Mouse (Mus musculus): Measurements from ENCODE around the gene Pdss1. TPM values are rescaled to one million over a fixed set of nuclear protein-coding genes. Genes with fewer than 3 reads are reported as not detected.
A peak's percentile ranks its signal among the peaks of the same experiment; 100 is the strongest.
"Not testable (repeated sequence)": the region's sequence is repeated elsewhere in the genome, so short reads cannot be mapped to it uniquely, and the experiment has no call there.

Gene Pdss1
- polyA plus RNA-seq, 2 experiments: 8.8 to 14.0 TPM

GRCm38 (mm10) chr2:22864394-22865037, 30.8 kb upstream of the Pdss1 start:
- not testable (repeated sequence) for H3K4me1 ChIP-seq (replicated peaks; ENCODE audit: control insufficient read depth in 2 of 2, insufficient read depth in 2 of 2, low read length in 1 of 2); H3K4me2 ChIP-seq (ENCODE audit: low read depth); H3K9ac ChIP-seq (replicated peaks); H3K4me3 ChIP-seq (ENCODE audit: insufficient read depth in 1 of 2, low read depth in 2 of 2, low read length in 2 of 2); H3K9me3 ChIP-seq (ENCODE audit: control insufficient read depth, low read length); H3K27ac ChIP-seq; H3K27me3 ChIP-seq (ENCODE audit: control insufficient read depth, insufficient read depth, low read length); H3K36me3 ChIP-seq (replicated peaks; ENCODE audit: control insufficient read depth, insufficient read depth, low read depth)
- DNase-seq (ENCODE audit: low read depth in 3 of 3, low spot score in 3 of 3) (peak; percentile 3 to 35 (median 10)), ATAC-seq (ENCODE audit: insufficient read depth) (peak; percentile 47; the same call in 1 of the 2 replicates)
- WGBS (ENCODE audit: insufficient replicate concordance): 5% methylated on average over 6 of the region's 6 CpGs
- TF ChIP-seq CTCF (IDR thresholded peaks at IDR 0.05; ENCODE audit: low read depth): peak; percentile 88

DNA sequence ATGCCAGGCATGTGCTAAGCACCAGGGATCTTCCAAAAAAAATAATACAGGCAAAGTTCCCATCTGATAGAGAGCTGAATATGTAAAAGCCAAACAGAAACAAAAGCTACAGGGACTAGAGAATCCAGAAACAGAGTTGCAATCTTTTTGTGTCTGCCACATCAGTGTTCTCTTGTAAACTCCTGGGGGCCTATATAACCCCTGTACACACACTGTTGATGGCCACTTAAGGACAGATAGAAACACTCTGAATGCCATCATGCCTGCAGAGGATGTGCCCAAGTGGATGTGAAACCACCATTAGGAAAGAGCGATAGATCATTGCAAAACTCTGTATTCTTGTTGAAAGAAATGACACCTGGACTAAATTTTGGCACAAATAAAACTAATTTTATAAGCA, 29.5 kb upstream of the Pdss1 start:
- Histone ChIP-seq H3K36me3 (replicated peaks; ENCODE audit: control insufficient read depth, insufficient read depth, low read depth) (peaks cover under 1% of the 10 kb centered on the region), H3K4me2 (ENCODE audit: low read depth) (no peak overlapping the region), H3K4me1 (replicated peaks; ENCODE audit: control insufficient read depth in 2 of 2, insufficient read depth in 2 of 2, low read length in 1 of 2) (no peaks in the 10 kb centered on the region), H3K27me3 (ENCODE audit: control insufficient read depth, insufficient read depth, low read length) (no peaks in the 10 kb centered on the region), H3K9ac (replicated peaks) (no peak overlapping the region), H3K4me3 (ENCODE audit: insufficient read depth in 1 of 2, low read depth in 2 of 2, low read length in 2 of 2) (no peak overlapping the region), H3K9me3 (ENCODE audit: control insufficient read depth, low read length) (no peaks in the 10 kb centered on the region), H3K27ac (no peak overlapping the region)
- WGBS (ENCODE audit: insufficient replicate concordance): 85% methylated on average over 1 of the region's 1 CpGs
- TF ChIP-seq CTCF (IDR thresholded peaks at IDR 0.05; ENCODE audit: low read depth): no peak
- no peak for TF ChIP-seq EP300 (IDR thresholded peaks at IDR 0.05; ENCODE audit: low read depth)
- ATAC-seq (ENCODE audit: insufficient read depth): no peak
- no peak for DNase-seq (ENCODE audit: low read depth in 3 of 3, low spot score in 3 of 3)

DNA sequence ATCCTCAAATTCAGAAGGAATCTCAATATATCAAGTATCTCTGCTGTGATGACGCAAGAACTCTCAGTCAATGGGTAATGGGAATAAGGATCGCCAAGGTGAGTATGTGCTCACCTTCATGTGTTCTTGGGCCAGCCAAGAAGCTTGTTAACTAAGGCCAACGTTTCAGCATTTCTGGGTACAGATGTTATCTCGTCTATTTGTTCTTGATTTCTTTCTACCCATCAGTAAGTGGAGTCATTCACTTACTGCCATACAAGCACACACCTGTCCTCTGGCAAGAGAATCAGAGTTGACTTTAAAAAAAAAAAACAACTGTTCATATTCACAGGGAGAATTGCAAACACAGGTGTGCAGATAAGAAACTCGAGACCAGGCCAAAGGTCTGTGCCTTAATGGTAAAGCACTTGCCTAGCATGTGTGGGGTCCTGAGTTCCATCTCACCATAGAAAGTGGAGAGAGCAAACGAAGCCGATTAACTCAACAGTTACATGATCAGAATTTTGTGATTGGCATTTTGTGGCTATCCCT, 28.4 kb upstream of the Pdss1 start:
- Histone ChIP-seq H3K4me2 (ENCODE audit: low read depth) (no peak overlapping the region), H3K36me3 (replicated peaks; ENCODE audit: control insufficient read depth, insufficient read depth, low read depth) (peaks cover 8% of the 10 kb centered on the region), H3K27ac (no peak overlapping the region), H3K27me3 (ENCODE audit: control insufficient read depth, insufficient read depth, low read length) (no peaks in the 10 kb centered on the region), H3K4me1 (replicated peaks; ENCODE audit: control insufficient read depth in 2 of 2, insufficient read depth in 2 of 2, low read length in 1 of 2) (no peaks in the 10 kb centered on the region), H3K9ac (replicated peaks) (no peak overlapping the region), H3K4me3 (ENCODE audit: insufficient read depth in 1 of 2, low read depth in 2 of 2, low read length in 2 of 2) (no peak overlapping the region), H3K9me3 (ENCODE audit: control insufficient read depth, low read length) (no peaks in the 10 kb centered on the region)
- ATAC-seq (ENCODE audit: insufficient read depth) (no peak), DNase-seq (ENCODE audit: low read depth in 3 of 3, low spot score in 3 of 3) (no peak)
- 66% methylated on average over 7 of the region's 7 CpGs for WGBS (ENCODE audit: insufficient replicate concordance)
- TF ChIP-seq CTCF (IDR thresholded peaks at IDR 0.05; ENCODE audit: low read depth) (no peak), EP300 (IDR thresholded peaks at IDR 0.05; ENCODE audit: low read depth) (no peak)

DNA sequence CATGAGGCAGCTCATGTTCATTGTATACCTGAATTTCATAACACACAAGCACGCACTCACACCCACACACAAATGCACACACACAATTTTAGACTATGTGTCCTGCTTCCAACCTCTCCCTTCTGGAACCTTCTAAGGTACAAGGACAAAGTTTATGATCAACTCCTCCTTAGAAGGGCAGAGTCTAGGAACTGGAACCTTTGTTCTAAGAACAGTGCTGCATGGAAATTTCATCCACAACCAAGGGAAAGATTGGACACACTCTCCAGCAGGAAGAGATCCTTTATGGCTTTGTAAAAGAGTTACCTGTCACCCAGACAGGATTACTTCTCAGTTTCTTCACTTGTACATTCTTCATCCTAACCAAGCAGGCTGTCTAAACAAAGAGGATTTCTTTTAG, 22.2 kb upstream of the Pdss1 start:
- Histone ChIP-seq H3K27me3 (ENCODE audit: control insufficient read depth, insufficient read depth, low read length) (no peaks in the 10 kb centered on the region), H3K4me2 (ENCODE audit: low read depth) (no peak overlapping the region), H3K4me3 (ENCODE audit: insufficient read depth in 1 of 2, low read depth in 2 of 2, low read length in 2 of 2) (no peak overlapping the region), H3K36me3 (replicated peaks; ENCODE audit: control insufficient read depth, insufficient read depth, low read depth) (peaks cover 8% of the 10 kb centered on the region), H3K27ac (no peak overlapping the region), H3K9me3 (ENCODE audit: control insufficient read depth, low read length) (no peaks in the 10 kb centered on the region), H3K4me1 (replicated peaks; ENCODE audit: control insufficient read depth in 2 of 2, insufficient read depth in 2 of 2, low read length in 1 of 2) (no peaks in the 10 kb centered on the region), H3K9ac (replicated peaks) (no peak overlapping the region)
- 82% methylated on average over 1 of the region's 1 CpGs for WGBS (ENCODE audit: insufficient replicate concordance)
- TF ChIP-seq CTCF (IDR thresholded peaks at IDR 0.05; ENCODE audit: low read depth): no peak
- no peak for TF ChIP-seq EP300 (IDR thresholded peaks at IDR 0.05; ENCODE audit: low read depth)
- no peak for DNase-seq (ENCODE audit: low read depth in 3 of 3, low spot score in 3 of 3)
- ATAC-seq (ENCODE audit: insufficient read depth): no peak

DNA sequence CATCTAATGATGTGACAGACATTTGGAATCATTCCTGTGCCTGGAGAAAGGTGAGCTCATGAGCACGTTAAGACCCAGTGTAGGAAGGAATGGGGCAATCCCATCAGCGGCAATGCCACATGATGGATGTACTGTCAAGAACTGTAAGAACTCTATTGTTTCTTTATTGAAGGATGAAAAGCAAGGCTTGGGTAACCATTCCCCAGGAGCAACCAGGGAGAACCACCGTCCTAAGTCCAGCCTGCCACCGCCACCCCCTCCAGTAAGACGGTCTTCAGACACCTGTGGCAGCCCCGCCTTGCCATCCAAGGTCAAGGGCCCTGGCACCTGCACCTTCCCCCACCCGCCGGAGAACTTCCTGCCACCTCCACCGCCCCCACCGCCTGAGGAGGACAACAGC, 20.7 kb upstream of the Pdss1 start:
- Histone ChIP-seq H3K4me3 (ENCODE audit: insufficient read depth in 1 of 2, low read depth in 2 of 2, low read length in 2 of 2) (no peak overlapping the region), H3K27ac (no peak overlapping the region), H3K4me2 (ENCODE audit: low read depth) (no peak overlapping the region), H3K9ac (replicated peaks) (no peak overlapping the region), H3K36me3 (replicated peaks; ENCODE audit: control insufficient read depth, insufficient read depth, low read depth) (peaks cover 8% of the 10 kb centered on the region), H3K4me1 (replicated peaks; ENCODE audit: control insufficient read depth in 2 of 2, insufficient read depth in 2 of 2, low read length in 1 of 2) (no peaks in the 10 kb centered on the region), H3K9me3 (ENCODE audit: control insufficient read depth, low read length) (no peaks in the 10 kb centered on the region), H3K27me3 (ENCODE audit: control insufficient read depth, insufficient read depth, low read length) (no peaks in the 10 kb centered on the region)
- DNase-seq (ENCODE audit: low read depth in 3 of 3, low spot score in 3 of 3): no peak
- TF ChIP-seq CTCF (IDR thresholded peaks at IDR 0.05; ENCODE audit: low read depth) (no peak), EP300 (IDR thresholded peaks at IDR 0.05; ENCODE audit: low read depth) (no peak)
- WGBS (ENCODE audit: insufficient replicate concordance): 82% methylated on average over 10 of the region's 10 CpGs
- ATAC-seq (ENCODE audit: insufficient read depth): no peak
